Mouse (Mus musculus) cerebellum, adult 2 months (tissue): Measurements from ENCODE around the gene Cyp2g1.

Experiments used
- CTCF ChIP-seq: fragments of 200-500 bp; IDR thresholded peaks from 2 replicates; pipeline ENCODE4 v1.5.1; 2011; ENCODE audit warnings: low read depth, mild to moderate bottlenecking, control low read depth, low read length, moderate library complexity, borderline replicate concordance; ENCODE audit not compliant: insufficient read depth
- POLR2A ChIP-seq: fragments of 200-500 bp; IDR thresholded peaks from 2 replicates; pipeline ENCODE4 v1.6.1; 2011; ENCODE audit warnings: low read length, control low read depth, borderline replicate concordance; ENCODE audit not compliant: insufficient read depth

- TF ChIP-seq CTCF, result no peak
- TF ChIP-seq POLR2A, result no peak
Measured at GRCm38 (mm10) chr7:26800104-26800503, 8.6 kb upstream of the Cyp2g1 start.
